Mouse (Mus musculus): ENCODE data around the gene Atad5. TPM values are rescaled to one million over a fixed set of nuclear protein-coding genes. Genes with fewer than 3 reads are reported as not detected.

The Atad5 gene
- polyA plus RNA-seq, 1 experiment from 2014 or later, result 4.9 TPM

DNA sequence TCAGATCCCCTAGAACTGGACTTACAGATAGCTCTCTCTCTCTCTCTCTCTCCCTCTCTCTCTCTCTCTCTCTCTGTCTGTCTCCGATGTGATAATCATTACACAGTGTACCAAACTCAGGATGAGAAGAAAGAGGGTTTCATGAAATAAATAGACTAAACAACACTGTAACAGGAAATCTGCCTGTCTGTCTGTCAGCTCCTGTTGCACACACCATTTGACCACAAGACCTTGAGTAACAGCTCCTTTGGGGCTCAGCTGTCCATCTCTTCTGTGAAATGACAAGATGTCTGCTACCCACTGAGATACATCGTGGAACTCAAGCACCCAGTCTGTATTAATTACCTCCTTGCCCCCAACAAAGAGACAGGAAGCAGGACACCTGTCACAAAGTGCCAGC is 62.3 kb downstream of the Atad5 start:
- H3K4me2 ChIP-seq (ENCODE audit: low read length), result no peak overlapping the region
- H3K36me3 ChIP-seq (ENCODE audit: insufficient read depth, low read length), result no peaks in the 10 kb centered on the region
- no peak overlapping the region for H3K4me3 ChIP-seq (replicated peaks; ENCODE audit: low read depth, low read length)
- no peaks in the 10 kb centered on the region for H3K9me3 ChIP-seq (replicated peaks; ENCODE audit: low read length)
- no peak overlapping the region for H3K9ac ChIP-seq (ENCODE audit: low read depth, low read length)
- no peaks in the 10 kb centered on the region for H3K27me3 ChIP-seq (ENCODE audit: insufficient read depth, low read length)
- H3K4me1 ChIP-seq (replicated peaks; ENCODE audit: insufficient read depth, low read length), result 0 out of 2 replicates have a peak, but pooled peaks cover 12% of the 10 kb centered on the region
- H3K27ac ChIP-seq, result no peak overlapping the region
- DNase-seq (ENCODE audit: low spot score), result no peak
- no peak for ATAC-seq (replicated peaks; ENCODE audit: low FRiP score, low read depth)
- WGBS, result 63% methylated on average over 2 of the region's 2 CpGs
- no peak for TF ChIP-seq CTCF (IDR thresholded peaks at IDR 0.05; ENCODE audit: low read depth)

DNA sequence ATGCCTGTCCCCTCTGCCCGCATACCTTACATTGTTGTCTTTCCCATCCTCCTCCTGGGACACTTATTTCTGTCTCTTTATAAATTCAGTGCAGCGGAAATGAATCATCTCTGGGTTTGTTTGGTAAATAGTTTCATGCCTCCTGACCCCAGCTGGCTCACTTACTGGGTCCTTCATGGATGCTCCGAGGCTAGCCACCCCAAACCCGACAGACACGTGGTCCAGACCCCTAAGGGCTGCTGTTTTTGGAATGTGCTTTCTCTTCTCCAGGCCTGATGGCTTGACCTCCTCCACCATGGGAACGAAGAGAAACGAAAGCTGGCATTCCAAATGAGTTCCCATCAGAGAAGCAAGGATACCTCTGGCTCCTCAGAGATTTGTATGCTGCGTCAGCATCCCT is 63.2 kb downstream of the Atad5 start:
- TF ChIP-seq CTCF (IDR thresholded peaks at IDR 0.05; ENCODE audit: low read depth), result no peak
- H3K9ac ChIP-seq (ENCODE audit: low read depth, low read length), result no peak overlapping the region
- H3K27ac ChIP-seq, result no peak overlapping the region
- no peak overlapping the region for H3K4me2 ChIP-seq (ENCODE audit: low read length)
- no peaks in the 10 kb centered on the region for H3K27me3 ChIP-seq (ENCODE audit: insufficient read depth, low read length)
- no peak for DNase-seq (ENCODE audit: low spot score)
- no peaks in the 10 kb centered on the region for H3K9me3 ChIP-seq (replicated peaks; ENCODE audit: low read length)
- 0 out of 2 replicates have a peak, but pooled peaks cover 12% of the 10 kb centered on the region for H3K4me1 ChIP-seq (replicated peaks; ENCODE audit: insufficient read depth, low read length)
- H3K4me3 ChIP-seq (replicated peaks; ENCODE audit: low read depth, low read length), result no peak overlapping the region
- H3K36me3 ChIP-seq (ENCODE audit: insufficient read depth, low read length), result no peaks in the 10 kb centered on the region
- ATAC-seq (replicated peaks; ENCODE audit: low FRiP score, low read depth), result no peak
- WGBS, result 76% methylated on average over 8 of the region's 8 CpGs

DNA sequence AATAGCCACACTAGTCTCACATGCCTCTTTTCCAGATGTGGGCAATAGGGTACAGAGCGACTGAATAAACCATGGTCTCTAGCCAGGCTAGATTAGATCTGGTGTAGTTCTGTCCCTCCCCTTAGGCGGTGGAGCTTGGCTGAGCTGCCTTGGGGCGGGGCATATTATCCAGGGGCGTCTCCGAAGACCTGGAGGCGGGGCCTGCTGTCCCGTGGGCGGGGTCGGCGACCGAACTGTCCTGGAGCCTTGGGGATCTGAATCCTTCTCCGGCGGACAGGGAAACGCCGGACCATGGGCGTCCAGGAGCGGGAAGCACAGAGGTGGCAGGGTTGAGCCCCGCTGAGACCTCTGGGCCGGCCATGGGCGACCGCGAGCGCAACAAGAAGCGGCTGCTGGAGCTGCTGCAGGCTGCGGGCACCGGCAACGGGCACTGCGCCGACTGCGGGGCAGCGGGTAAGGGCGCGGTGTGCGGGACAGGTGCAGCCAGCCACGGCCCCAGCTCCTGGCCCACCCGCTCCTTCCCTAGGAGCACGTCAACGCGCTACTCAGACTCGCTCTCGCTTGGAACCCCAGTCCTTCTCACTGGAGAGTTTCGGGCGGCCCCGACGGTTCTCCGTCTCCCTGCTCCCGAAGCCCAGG is 64.8 kb downstream of the Atad5 start, which contains the start of gene Adap2:
TSS of gene Adap2 (plus strand) at position 249 of the 639 bp plus-strand sequence.
- no peaks in the 10 kb centered on the region for H3K27me3 ChIP-seq (ENCODE audit: insufficient read depth, low read length)
- 1% methylated on average over 43 of the region's 47 CpGs for WGBS
- peak within 1 kb of the TSS; percentile 51 for H3K9ac ChIP-seq (ENCODE audit: low read depth, low read length)
- peak within 1 kb of the TSS; percentile 54 for H3K4me3 ChIP-seq (replicated peaks; ENCODE audit: low read depth, low read length)
- no peak within 1 kb of the TSS for H3K27ac ChIP-seq
- H3K9me3 ChIP-seq (replicated peaks; ENCODE audit: low read length), result no peaks in the 10 kb centered on the region
- no peak for TF ChIP-seq CTCF (IDR thresholded peaks at IDR 0.05; ENCODE audit: low read depth)
- DNase-seq (ENCODE audit: low spot score) (peak; percentile 92), ATAC-seq (replicated peaks; ENCODE audit: low FRiP score, low read depth) (peak; percentile 91)
- no peaks in the 10 kb centered on the region for H3K36me3 ChIP-seq (ENCODE audit: insufficient read depth, low read length)
- peak within 1 kb of the TSS; percentile 67 for H3K4me2 ChIP-seq (ENCODE audit: low read length)
- 0 out of 2 replicates have a peak, but pooled peaks cover 12% of the 10 kb centered on the region for H3K4me1 ChIP-seq (replicated peaks; ENCODE audit: insufficient read depth, low read length)

- Histone ChIP-seq H3K27me3 (ENCODE audit: insufficient read depth, low read length) (no peaks in the 10 kb centered on the region), H3K9me3 (replicated peaks; ENCODE audit: low read length) (no peaks in the 10 kb centered on the region), H3K4me1 (replicated peaks; ENCODE audit: insufficient read depth, low read length) (0 out of 2 replicates have a peak, but pooled peaks cover 12% of the 10 kb centered on the region), H3K9ac (ENCODE audit: low read depth, low read length) (peak overlapping the region; percentile 51), H3K27ac (no peak overlapping the region), H3K4me3 (replicated peaks; ENCODE audit: low read depth, low read length) (peak overlapping the region; percentile 54), H3K36me3 (ENCODE audit: insufficient read depth, low read length) (no peaks in the 10 kb centered on the region), H3K4me2 (ENCODE audit: low read length) (peak overlapping the region; percentile 67)
- WGBS, result 28% methylated on average over 25 of the region's 25 CpGs
- DNase-seq (ENCODE audit: low spot score) (no peak), ATAC-seq (replicated peaks; ENCODE audit: low FRiP score, low read depth) (peak; percentile 47)
- no peak for TF ChIP-seq CTCF (IDR thresholded peaks at IDR 0.05; ENCODE audit: low read depth)
Observed at GRCm38 (mm10) chr11:80154501-80154900, 65.3 kb downstream of the Atad5 start.

- TF ChIP-seq CTCF (IDR thresholded peaks at IDR 0.05; ENCODE audit: low read depth), result no peak
- DNase-seq (ENCODE audit: low spot score) (no peak), ATAC-seq (replicated peaks; ENCODE audit: low FRiP score, low read depth) (no peak)
- Histone ChIP-seq H3K4me3 (replicated peaks; ENCODE audit: low read depth, low read length) (no peak overlapping the region), H3K9me3 (replicated peaks; ENCODE audit: low read length) (no peaks in the 10 kb centered on the region), H3K27ac (no peak overlapping the region), H3K4me1 (replicated peaks; ENCODE audit: insufficient read depth, low read length) (0 out of 2 replicates have a peak, but pooled peaks cover 12% of the 10 kb centered on the region), H3K4me2 (ENCODE audit: low read length) (no peak overlapping the region), H3K27me3 (ENCODE audit: insufficient read depth, low read length) (no peaks in the 10 kb centered on the region), H3K36me3 (ENCODE audit: insufficient read depth, low read length) (no peaks in the 10 kb centered on the region), H3K9ac (ENCODE audit: low read depth, low read length) (no peak overlapping the region)
- 86% methylated on average over 8 of the region's 8 CpGs for WGBS
Observed at GRCm38 (mm10) chr11:80155541-80155940, 66.3 kb downstream of the Atad5 start.

GRCm38 (mm10) chr11:80155961-80156360 is 66.8 kb downstream of the Atad5 start:
- no peak overlapping the region for H3K9ac ChIP-seq (ENCODE audit: low read depth, low read length)
- DNase-seq (ENCODE audit: low spot score) (no peak), ATAC-seq (replicated peaks; ENCODE audit: low FRiP score, low read depth) (no peak)
- H3K36me3 ChIP-seq (ENCODE audit: insufficient read depth, low read length), result no peaks in the 10 kb centered on the region
- H3K9me3 ChIP-seq (replicated peaks; ENCODE audit: low read length), result no peaks in the 10 kb centered on the region
- 0 out of 2 replicates have a peak, but pooled peaks cover 12% of the 10 kb centered on the region for H3K4me1 ChIP-seq (replicated peaks; ENCODE audit: insufficient read depth, low read length)
- no peak for TF ChIP-seq CTCF (IDR thresholded peaks at IDR 0.05; ENCODE audit: low read depth)
- H3K27me3 ChIP-seq (ENCODE audit: insufficient read depth, low read length), result no peaks in the 10 kb centered on the region
- no peak overlapping the region for H3K4me2 ChIP-seq (ENCODE audit: low read length)
- 78% methylated on average over 4 of the region's 4 CpGs for WGBS
- no peak overlapping the region for H3K4me3 ChIP-seq (replicated peaks; ENCODE audit: low read depth, low read length)
- H3K27ac ChIP-seq, result no peak overlapping the region
